Mouse (Mus musculus) embryonic facial prominence, embryonic 11.5 days (tissue): ENCODE measurements around the gene Ccdc80. TPM values are rescaled to one million over a fixed set of nuclear protein-coding genes. Genes with fewer than 3 reads are reported as not detected.
A peak's percentile ranks its signal among the peaks of the same experiment; 100 is the strongest.

ENCODE experiments used
- ATAC-seq: fragments of 200-750 bp; cut with Nextera tagmentation; replicated peaks from 2 replicates; pipeline ENCODE4 v1.8.0; 2017; ENCODE audit warnings: low read depth; ENCODE audit not compliant: insufficient number of reproducible peaks, low FRiP score, low TSS enrichment
- DNase-seq: peaks from one replicate; pipeline ENCODE4 v3.0.0-alpha.2; 2015; ENCODE audit warnings: low spot score
- H3K27ac ChIP-seq: fragments of 300-500 bp; sonication (generic); replicated peaks from 2 replicates; pipeline ENCODE4 v1.5.1; 2014; ENCODE audit warnings: mild to moderate bottlenecking, low read depth, low read length, control low read depth
- H3K27me3 ChIP-seq: fragments of 300-500 bp; sonication (generic); 2 replicates; pipeline ENCODE4 v1.6.1; 2014; ENCODE audit warnings: mild to moderate bottlenecking, low read length, moderate library complexity, mixed read lengths; ENCODE audit not compliant: control insufficient read depth, insufficient read depth
- H3K36me3 ChIP-seq: fragments of 300-500 bp; sonication (generic); replicated peaks from 2 replicates; pipeline ENCODE4 v1.6.1; 2014; ENCODE audit warnings: low read depth, mild to moderate bottlenecking, low read length, moderate library complexity, mixed read lengths; ENCODE audit not compliant: control insufficient read depth, insufficient read depth
- H3K4me1 ChIP-seq: fragments of 300-500 bp; sonication (generic); 2 replicates; pipeline ENCODE4 v1.6.1; 2014; ENCODE audit warnings: low read length, mixed read lengths; ENCODE audit not compliant: control insufficient read depth, insufficient read depth
- H3K4me2 ChIP-seq: fragments of 300-500 bp; sonication (generic); 2 replicates; pipeline ENCODE4 v1.6.1; 2014; ENCODE audit warnings: low read depth, mild to moderate bottlenecking, control low read depth, low read length, moderate library complexity
- H3K4me3 ChIP-seq: fragments of 300-500 bp; sonication (generic); 2 replicates; pipeline ENCODE4 v1.5.1; 2014; ENCODE audit warnings: low read depth, low read length, control low read depth
- H3K9ac ChIP-seq: fragments of 300-500 bp; sonication (generic); replicated peaks from 2 replicates; pipeline ENCODE4 v1.6.1; 2014; ENCODE audit warnings: mild to moderate bottlenecking, control low read depth, low read length
- H3K9me3 ChIP-seq: fragments of 300-500 bp; sonication (generic); replicated peaks from 2 replicates; pipeline ENCODE4 v1.6.1; 2016; ENCODE audit warnings: mild to moderate bottlenecking, low read length, inconsistent platforms, mixed read lengths; ENCODE audit not compliant: control insufficient read depth
- WGBS: fragments of 180-500 bp; shearing (Covaris S2); extraction: QIAGEN DNeasy Blood & Tissue Kit; methylation state at CpG from one replicate; pipeline ENCODE4 v1.1.7; 2014; 5-methylcytosine and 5-hydroxymethylcytosine counted together
- polyA plus RNA-seq: library from polyadenylated mRNA; unstranded; fragments of >200 nt; fragmentation: Nextera tagmentation; extraction: Ambion mirVana; gene quantifications from 2 replicates; pipeline ENCODE4 v1.2.1, GENCODE M21; 2014

Gene Ccdc80
- polyA plus RNA-seq, 1 experiment from 2014 or later, result 26.0 TPM

GRCm38 (mm10) chr16:45148488-45149082, 55.4 kb downstream of the Ccdc80 start:
- Histone ChIP-seq H3K4me2 (no peak overlapping the region), H3K27ac (no peak overlapping the region), H3K36me3 (no peaks in the 10 kb centered on the region; the same call in 1 of the 2 replicates), H3K27me3 (no peaks in the 10 kb centered on the region), H3K4me1 (no peaks in the 10 kb centered on the region), H3K9ac (no peak overlapping the region), H3K9me3 (no peaks in the 10 kb centered on the region), H3K4me3 (no peak overlapping the region)
- DNase-seq (no peak), ATAC-seq (no peak)
- WGBS, result 95% methylated on average over 10 of the region's 10 CpGs

- no peaks in the 10 kb centered on the region for H3K27me3 ChIP-seq
- DNase-seq (no peak), ATAC-seq (no peak)
- no peak overlapping the region for H3K4me3 ChIP-seq
- H3K4me1 ChIP-seq, result no peaks in the 10 kb centered on the region
- no peak overlapping the region for H3K9ac ChIP-seq
- WGBS, result 89% methylated on average over 3 of the region's 3 CpGs
- no peak overlapping the region for H3K27ac ChIP-seq
- H3K36me3 ChIP-seq, result no peaks in the 10 kb centered on the region
- H3K9me3 ChIP-seq, result no peaks in the 10 kb centered on the region
- no peak overlapping the region for H3K4me2 ChIP-seq
Observed at GRCm38 (mm10) chr16:45154741-45155250, 61.6 kb downstream of the Ccdc80 start.

- Histone ChIP-seq H3K27me3 (no peaks in the 10 kb centered on the region), H3K4me3 (peak overlapping the region; percentile 90), H3K9ac (peak overlapping the region; percentile 75), H3K9me3 (no peaks in the 10 kb centered on the region), H3K4me2 (peak overlapping the region; percentile 79), H3K27ac (peak overlapping the region; percentile 65; the same call in 1 of the 2 replicates), H3K36me3 (no peaks in the 10 kb centered on the region), H3K4me1 (no peaks in the 10 kb centered on the region)
- WGBS, result under 1% methylated on average over 20 of the region's 20 CpGs
- ATAC-seq (peak; percentile 80), DNase-seq (peak; percentile 78)
Observed at GRCm38 (mm10) chr16:45158136-45158521, 64.9 kb downstream of the Ccdc80 start.

GRCm38 (mm10) chr16:45158522-45159388, 65.6 kb downstream of the Ccdc80 start, which contains the start of the genes Slc35a5 and Atg3:
Slc35a5 (minus strand) TSS chr16:45158706.
Atg3 (plus strand) TSS chr16:45158785.
- 0% methylated on average over 59 of the region's 64 CpGs for WGBS
- Histone ChIP-seq H3K9ac (peak within 1 kb of the TSS; percentile 83), H3K9me3 (no peaks in the 10 kb centered on the region), H3K27me3 (no peaks in the 10 kb centered on the region), H3K27ac (peak within 1 kb of the TSS; percentile 65), H3K4me1 (no peaks in the 10 kb centered on the region), H3K36me3 (no peaks in the 10 kb centered on the region), H3K4me3 (peak within 1 kb of the TSS; percentile 90), H3K4me2 (peak within 1 kb of the TSS; percentile 79)
- DNase-seq (peak; percentile 99), ATAC-seq (peak; percentile 99)

- H3K27ac ChIP-seq, result peak overlapping the region; percentile 65; the same call in 1 of the 2 replicates
- DNase-seq, result no peak
- H3K4me3 ChIP-seq, result peak overlapping the region; percentile 90
- peak overlapping the region; percentile 83 for H3K9ac ChIP-seq
- WGBS, result 10% methylated on average over 11 of the region's 11 CpGs
- no peak for ATAC-seq
- H3K27me3 ChIP-seq, result no peaks in the 10 kb centered on the region
- no peaks in the 10 kb centered on the region for H3K9me3 ChIP-seq
- H3K36me3 ChIP-seq, result no peaks in the 10 kb centered on the region
- no peaks in the 10 kb centered on the region for H3K4me1 ChIP-seq
- H3K4me2 ChIP-seq, result peak overlapping the region; percentile 79
Observed at GRCm38 (mm10) chr16:45159389-45159716, 66.2 kb downstream of the Ccdc80 start.

Other genes with a start within 250 kb of the Ccdc80 start
- not detected in 2 replicates for gene Cd200r2, start 226.3 kb upstream of the Ccdc80 start, polyA plus RNA-seq
- gene Cd200r3, start 149.7 kb upstream of the Ccdc80 start, polyA plus RNA-seq, result not detected in 2 replicates
- gene Slc35a5, start 65.3 kb downstream of the Ccdc80 start, polyA plus RNA-seq, result 13.0 and 16.4 TPM in 2 replicates
- 32.0 and 35.8 TPM in 2 replicates for gene Atg3, start 65.4 kb downstream of the Ccdc80 start, polyA plus RNA-seq
- gene Btla, start 130.9 kb downstream of the Ccdc80 start, polyA plus RNA-seq, result 0.38 and 0.75 TPM in 2 replicates